Mouse (Mus musculus): ENCODE results near the gene Cavin1. TPM values are rescaled to one million over a fixed set of nuclear protein-coding genes. Genes with fewer than 3 reads are reported as not detected.

Cavin1 gene
- total and polyA plus RNA-seq, 3 experiments = 3.4 to 9.0 TPM; not detected in 1

GRCm38 (mm10) chr11:100988674-100989073, 18.0 kb upstream of the Cavin1 start:
- peaks cover 7% of the 10 kb centered on the region in 2 experiments for H3K4me1 ChIP-seq (ENCODE audit: control insufficient read depth in 1 of 2, insufficient read depth in 2 of 2, low read length in 2 of 2)
- H3K4me3 ChIP-seq (ENCODE audit: control insufficient read depth in 1 of 2, insufficient read depth in 1 of 2, low read depth in 2 of 2, low read length in 2 of 2) = no peak overlapping the region
- no peaks in the 10 kb centered on the region for H3K27me3 ChIP-seq (ENCODE audit: control insufficient read depth in 1 of 2, insufficient read depth in 2 of 2, low read length in 2 of 2)
- no peaks in the 10 kb centered on the region for H3K9me3 ChIP-seq (replicated peaks; ENCODE audit: insufficient read depth, low read length)
- H3K79me2 ChIP-seq (ENCODE audit: control insufficient read depth, insufficient read depth, low read length, poor library complexity) = no peaks in the 10 kb centered on the region
- H3K27ac ChIP-seq (ENCODE audit: control insufficient read depth, low read depth, low read length) = no peak overlapping the region
- DNase-seq (ENCODE audit: low read depth, low spot score) = no peak
- H3K9ac ChIP-seq (ENCODE audit: control insufficient read depth, low read depth, low read length, poor library complexity, severe bottlenecking) = no peak overlapping the region
- TF ChIP-seq MAZ (IDR thresholded peaks at IDR 0.05; ENCODE audit: low read depth, low read length) (no peak), MYB (IDR thresholded peaks at IDR 0.05; ENCODE audit: low read depth, low read length) (peak; percentile 60; the same call in 1 of the 2 replicates), MXI1 (IDR thresholded peaks at IDR 0.05; ENCODE audit: low read depth, low read length) (no peak), KAT2A (conservative IDR thresholded peaks at IDR 0.05; ENCODE audit: low read depth, low read length) (no peak), TBP (IDR thresholded peaks at IDR 0.05; ENCODE audit: low read depth, low read length) (no peak), BHLHE40 (IDR thresholded peaks at IDR 0.05; ENCODE audit: borderline replicate concordance, low read depth, low read length) (no peak), USF2 (IDR thresholded peaks at IDR 0.05; ENCODE audit: borderline replicate concordance in 1 of 2, insufficient read depth in 1 of 2, low read depth in 1 of 2, low read length in 2 of 2) (no peak), GABPA (IDR thresholded peaks at IDR 0.05; ENCODE audit: low read depth, low read length) (no peak), ZNF384 (IDR thresholded peaks at IDR 0.05; ENCODE audit: low read depth, low read length) (no peak), MYC (IDR thresholded peaks at IDR 0.05; ENCODE audit: low read depth, low read length) (no peak), MEF2A (IDR thresholded peaks at IDR 0.05; ENCODE audit: extremely low read depth, insufficient replicate concordance, low read depth, low read length, poor library complexity, severe bottlenecking) (no peak), ZMIZ1 (IDR thresholded peaks at IDR 0.05; ENCODE audit: low read depth, low read length) (no peak), GATA1 (IDR thresholded peaks at IDR 0.05; ENCODE audit: low read depth, low read length) (0 out of 2 replicates have a peak, but pooled peaks have one; percentile 38), EP300 (IDR thresholded peaks at IDR 0.05; ENCODE audit: low read depth in 1 of 2, low read length in 2 of 2) (peak in 1 of 2 experiments; percentile 71; a peak in 2 of 4 replicates), TCF12 (IDR thresholded peaks at IDR 0.05; ENCODE audit: low read depth, low read length) (peak; percentile 11; the same call in 1 of the 2 replicates), RCOR1 (IDR thresholded peaks at IDR 0.05; ENCODE audit: low read depth, low read length) (peak; percentile 66), TAL1 (IDR thresholded peaks at IDR 0.05; ENCODE audit: low read length) (no peak)
- peaks cover 0 to 17% of the 10 kb centered on the region in 2 experiments; a peak in 2 of 4 replicates for H3K36me3 ChIP-seq (ENCODE audit: control insufficient read depth in 1 of 2, insufficient read depth in 2 of 2, low read length in 2 of 2)

GRCm38 (mm10) chr11:100985607-100986006, 14.9 kb upstream of the Cavin1 start:
- no peaks in the 10 kb centered on the region for H3K79me2 ChIP-seq (ENCODE audit: control insufficient read depth, insufficient read depth, low read length, poor library complexity)
- TF ChIP-seq EP300 (IDR thresholded peaks at IDR 0.05; ENCODE audit: low read depth in 1 of 2, low read length in 2 of 2) (no peak), CTCF (IDR thresholded peaks at IDR 0.05 in 2 of 3, conservative IDR thresholded peaks at IDR 0.05 in 1 of 3; ENCODE audit: control insufficient read depth in 1 of 3, insufficient read depth in 1 of 3, low read depth in 2 of 3, low read length in 3 of 3, poor library complexity in 1 of 3, severe bottlenecking in 1 of 3) (peak; percentile 70 to 88 (median 80)), ZC3H11A (IDR thresholded peaks at IDR 0.05; ENCODE audit: low read depth, low read length) (peak; percentile 74), SMC3 (IDR thresholded peaks at IDR 0.05; ENCODE audit: low read depth, low read length) (peak; percentile 86), RAD21 (IDR thresholded peaks at IDR 0.05; ENCODE audit: low read depth, low read length) (peak; percentile 85), NRF1 (IDR thresholded peaks at IDR 0.05; ENCODE audit: insufficient read depth, low read depth, low read length, poor library complexity, severe bottlenecking) (no peak)
- no peak overlapping the region for H3K4me3 ChIP-seq (ENCODE audit: control insufficient read depth in 1 of 2, insufficient read depth in 1 of 2, low read depth in 2 of 2, low read length in 2 of 2)
- H3K9ac ChIP-seq (ENCODE audit: control insufficient read depth, low read depth, low read length, poor library complexity, severe bottlenecking) = no peak overlapping the region
- peaks cover 4 to 5% of the 10 kb centered on the region in 2 experiments; a peak in 3 of 4 replicates for H3K27me3 ChIP-seq (ENCODE audit: control insufficient read depth in 1 of 2, insufficient read depth in 2 of 2, low read length in 2 of 2)
- no peak overlapping the region for H3K27ac ChIP-seq (ENCODE audit: control insufficient read depth, low read depth, low read length)
- H3K9me3 ChIP-seq (replicated peaks; ENCODE audit: insufficient read depth, low read length) = no peaks in the 10 kb centered on the region
- H3K4me1 ChIP-seq (ENCODE audit: control insufficient read depth in 1 of 2, insufficient read depth in 2 of 2, low read length in 2 of 2) = peaks cover 4 to 11% of the 10 kb centered on the region in 2 experiments
- DNase-seq (ENCODE audit: low read depth, low spot score) = peak; percentile 75
- peaks cover 0 to 11% of the 10 kb centered on the region in 2 experiments; a peak in 2 of 4 replicates for H3K36me3 ChIP-seq (ENCODE audit: control insufficient read depth in 1 of 2, insufficient read depth in 2 of 2, low read length in 2 of 2)
